Mouse (Mus musculus): ENCODE data around the gene Ccdc60. TPM values are rescaled to one million over a fixed set of nuclear protein-coding genes. Genes with fewer than 3 reads are reported as not detected.
A peak's percentile ranks its signal among the peaks of the same experiment; 100 is the strongest.
"Not testable (repeated sequence)": the region's sequence is repeated elsewhere in the genome, so short reads cannot be mapped to it uniquely, and the experiment has no call there.

Gene Ccdc60
- total RNA-seq, 2 experiments from 2014 or later, result not detected

DNA sequence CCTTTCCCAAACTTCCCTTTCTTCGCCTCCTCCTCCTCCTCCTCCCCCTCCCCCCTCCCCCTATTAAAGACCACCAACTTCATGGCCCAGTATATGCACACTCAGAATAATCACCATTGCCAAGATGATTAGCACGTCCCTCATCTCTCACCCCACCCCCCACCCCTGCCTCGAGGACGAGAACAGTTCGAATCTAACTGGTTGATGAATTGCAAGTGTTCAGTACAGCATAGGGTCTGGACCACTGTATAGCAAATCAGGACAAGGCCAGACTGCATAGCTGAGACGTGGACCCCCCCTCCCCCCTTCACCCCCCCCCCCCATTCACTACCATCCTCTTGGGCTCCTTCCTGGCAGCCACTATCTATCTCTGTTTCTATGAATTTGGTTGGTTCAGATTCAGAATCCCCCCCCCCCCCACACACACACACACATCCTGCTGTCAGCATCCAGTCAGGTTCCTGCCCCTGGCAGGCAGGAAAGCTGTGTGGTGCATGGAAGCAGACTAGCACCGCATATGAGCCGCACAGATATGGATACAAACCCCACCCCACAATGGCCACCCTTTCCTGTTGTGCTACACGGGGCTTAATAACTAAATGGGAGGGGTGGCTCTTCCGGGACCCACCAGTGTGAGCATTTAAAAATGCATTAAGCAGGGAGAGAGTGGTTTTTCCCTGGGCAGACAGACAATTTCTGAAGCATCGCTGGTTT is 79.2 kb downstream of the Ccdc60 start:
- no peak for TF ChIP-seq CTCF (IDR thresholded peaks at IDR 0.05)
- DNase-seq, result no peak
- H3K4me3 ChIP-seq, result no peak overlapping the region
- intact Hi-C loops (cut with DNase I), result no loop called here
- no peak overlapping the region for H3K27ac ChIP-seq

DNA sequence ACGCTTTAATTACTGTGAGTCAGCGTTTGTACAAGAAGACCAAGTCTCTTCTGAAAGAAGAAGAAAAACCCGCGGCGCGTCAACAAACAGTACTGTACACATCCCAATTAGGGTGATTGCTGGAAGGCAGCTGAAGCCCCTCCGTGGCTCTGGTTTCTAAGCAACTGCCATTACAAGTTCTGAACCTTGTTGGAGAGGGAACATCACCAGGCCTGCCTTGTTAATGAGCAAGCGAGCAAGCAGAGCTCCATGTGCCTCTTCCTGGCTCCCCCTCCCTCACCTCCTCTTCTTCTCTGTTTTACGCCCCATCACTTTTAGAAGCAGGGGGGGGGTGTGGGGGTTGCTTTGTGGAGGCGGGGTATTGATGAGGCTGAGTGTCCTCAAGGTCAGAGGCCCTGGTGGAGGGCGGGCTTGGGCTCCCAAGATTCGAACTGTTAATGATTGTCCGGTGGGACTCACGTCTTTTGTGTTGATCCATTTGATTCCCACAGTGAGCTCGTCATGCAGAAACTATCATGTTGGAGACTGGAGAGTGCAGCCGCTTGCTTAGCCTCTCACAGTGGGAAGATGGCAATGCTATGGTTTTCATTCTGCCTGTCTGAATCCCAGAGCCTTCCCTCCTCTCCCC is 79.9 kb downstream of the Ccdc60 start:
- TF ChIP-seq CTCF (IDR thresholded peaks at IDR 0.05), result no peak
- Histone ChIP-seq H3K27ac (no peak overlapping the region), H3K4me3 (no peak overlapping the region)
- intact Hi-C loops (cut with DNase I), result no loop called here
- DNase-seq, result no peak

DNA sequence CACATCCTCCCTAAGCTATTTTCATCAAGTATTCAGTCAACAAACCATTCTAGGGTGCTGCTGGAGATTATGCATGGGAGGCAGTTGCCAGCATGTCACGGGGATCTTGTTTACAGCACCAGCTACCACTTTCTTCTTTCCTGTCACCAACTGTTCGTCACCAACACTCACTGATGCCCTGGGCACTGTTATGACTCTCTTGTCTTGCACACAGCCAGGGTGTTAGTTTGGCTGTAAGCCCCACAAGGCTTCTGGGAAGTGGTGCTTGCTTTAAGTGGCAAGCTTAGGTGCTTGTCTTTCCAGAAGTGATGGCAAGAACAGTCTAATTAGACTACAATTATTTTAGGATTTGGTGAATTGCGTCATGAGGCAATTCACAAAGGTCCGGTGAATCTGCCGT is 86.1 kb downstream of the Ccdc60 start:
- no peak for TF ChIP-seq CTCF (IDR thresholded peaks at IDR 0.05)
- intact Hi-C loops (cut with DNase I), result no loop called here
- Histone ChIP-seq H3K4me3 (no peak overlapping the region), H3K27ac (no peak overlapping the region)
- no peak for DNase-seq

DNA sequence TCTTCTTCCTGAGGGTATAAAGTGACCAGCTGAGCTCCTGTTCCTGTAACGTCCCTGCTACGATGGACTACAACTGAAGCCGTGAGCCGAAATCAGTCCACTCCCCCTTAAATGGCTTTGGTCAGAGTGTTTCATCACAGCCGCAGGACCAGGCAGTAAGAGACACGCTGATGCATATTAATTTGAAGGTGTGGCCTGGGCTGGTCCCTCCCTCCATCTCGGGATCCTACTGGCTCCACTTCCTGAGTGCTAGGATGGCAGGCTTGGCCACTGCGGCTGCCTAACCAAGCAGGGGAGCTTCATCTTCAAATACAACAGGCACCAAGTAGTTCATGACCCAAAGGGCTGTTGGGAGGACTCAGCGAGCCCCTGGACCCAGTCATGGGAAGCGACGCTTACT is 94.3 kb downstream of the Ccdc60 start:
- intact Hi-C loops (cut with DNase I), result no loop called here
- Histone ChIP-seq H3K27ac (no peak overlapping the region), H3K4me3 (no peak overlapping the region)
- TF ChIP-seq CTCF (IDR thresholded peaks at IDR 0.05), result no peak
- no peak for DNase-seq

DNA sequence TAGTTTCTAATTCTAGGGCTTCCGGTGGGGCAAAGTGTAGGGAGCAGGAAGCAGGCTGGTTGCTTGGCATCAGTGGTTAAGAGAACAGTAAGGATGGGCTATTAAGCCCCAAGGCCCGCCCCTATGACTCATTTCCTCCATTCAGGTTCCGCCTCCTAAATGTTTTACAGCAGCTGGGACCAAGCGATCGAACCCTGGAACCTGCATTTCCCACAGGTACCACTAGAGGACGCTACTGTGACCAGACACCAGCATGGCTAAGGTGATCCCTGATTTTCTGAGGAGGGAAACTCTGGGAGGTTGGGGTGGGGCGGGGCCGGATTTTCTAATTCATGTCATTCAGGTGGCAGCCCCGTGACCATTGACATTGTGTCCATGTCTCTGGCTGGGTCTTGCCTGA is 96.1 kb downstream of the Ccdc60 start:
- intact Hi-C loops (cut with DNase I), result no loop called here
- DNase-seq, result no peak
- Histone ChIP-seq H3K4me3 (no peak overlapping the region), H3K27ac (no peak overlapping the region)
- no peak; the same call in 1 of the 2 replicates for TF ChIP-seq CTCF (IDR thresholded peaks at IDR 0.05)

DNA sequence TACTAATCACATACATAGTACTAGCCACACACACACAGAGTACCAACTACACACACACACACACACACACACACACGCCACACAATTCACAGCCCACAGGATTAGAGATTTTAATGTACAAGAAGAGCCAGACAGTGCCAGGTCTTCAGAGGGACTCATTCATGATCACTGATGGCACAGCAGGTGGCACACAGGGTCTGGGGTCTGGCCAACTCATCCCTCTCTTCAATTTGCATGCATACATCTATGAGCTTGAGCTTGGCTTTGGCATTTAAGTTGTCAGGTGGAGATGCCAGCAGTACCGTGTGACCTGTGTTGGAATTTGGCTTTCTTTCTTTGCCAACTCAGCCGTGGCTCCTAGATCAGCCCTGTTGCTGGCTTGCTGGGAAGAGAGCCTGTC is 97.2 kb downstream of the Ccdc60 start:
- TF ChIP-seq CTCF (IDR thresholded peaks at IDR 0.05), result no peak
- Histone ChIP-seq H3K27ac (no peak overlapping the region), H3K4me3 (no peak overlapping the region)
- intact Hi-C loops (cut with DNase I), result no loop called here
- no peak for DNase-seq

DNA sequence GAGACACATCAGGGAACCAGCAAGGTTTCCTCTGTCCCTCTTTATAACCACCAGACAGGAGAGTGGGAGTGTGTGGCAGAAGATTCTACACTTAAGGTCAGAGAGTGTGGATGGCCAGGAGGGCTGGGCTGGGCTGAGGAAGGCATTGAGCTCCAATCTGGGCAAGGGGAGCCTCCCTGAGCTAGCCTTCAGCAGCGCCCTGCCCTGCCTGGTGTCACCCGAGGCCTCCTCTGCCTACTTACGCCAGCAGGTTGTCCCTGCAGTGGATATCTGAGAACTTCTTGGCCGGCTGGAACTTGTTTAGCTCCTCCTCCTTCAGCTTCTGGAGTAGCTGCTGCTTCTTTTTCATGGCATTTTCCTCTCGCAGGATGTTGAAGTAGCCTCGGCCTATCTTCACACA is 99.0 kb downstream of the Ccdc60 start:
- peak; percentile 56 for DNase-seq
- intact Hi-C loops (cut with DNase I), result no loop called here
- TF ChIP-seq CTCF (IDR thresholded peaks at IDR 0.05), result no peak

DNA sequence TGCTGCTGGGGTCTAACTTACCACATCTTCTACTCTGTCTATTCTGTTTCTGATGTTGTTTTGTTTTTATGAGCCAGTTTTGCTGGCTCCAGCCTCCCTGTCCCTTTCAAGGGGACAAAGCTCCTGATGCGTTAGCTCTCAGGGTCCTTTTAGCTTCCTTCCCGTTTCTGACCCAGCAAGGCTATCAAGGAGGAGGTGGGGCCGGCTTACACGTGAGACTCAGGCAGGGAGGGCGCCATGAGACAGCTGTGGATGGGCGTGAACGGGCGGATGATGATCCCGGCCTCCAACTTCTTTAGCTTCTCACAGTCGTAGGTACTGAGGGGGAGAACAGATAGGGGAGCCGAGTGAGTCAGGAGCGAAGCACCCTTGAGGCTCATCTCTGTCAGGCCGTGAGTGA is 108.2 kb downstream of the Ccdc60 start:
- no peak for DNase-seq
- Histone ChIP-seq H3K4me3 (no peak overlapping the region), H3K27ac (no peak overlapping the region)
- intact Hi-C loops (cut with DNase I), result no loop called here
- no peak for TF ChIP-seq CTCF (IDR thresholded peaks at IDR 0.05)

More for the DNA sequence above, 99.0 kb downstream of the Ccdc60 start:
- peak overlapping the region; percentile 31; the same call in 1 of the 2 replicates for H3K27ac ChIP-seq
- H3K4me3 ChIP-seq, result no peak overlapping the region

DNA sequence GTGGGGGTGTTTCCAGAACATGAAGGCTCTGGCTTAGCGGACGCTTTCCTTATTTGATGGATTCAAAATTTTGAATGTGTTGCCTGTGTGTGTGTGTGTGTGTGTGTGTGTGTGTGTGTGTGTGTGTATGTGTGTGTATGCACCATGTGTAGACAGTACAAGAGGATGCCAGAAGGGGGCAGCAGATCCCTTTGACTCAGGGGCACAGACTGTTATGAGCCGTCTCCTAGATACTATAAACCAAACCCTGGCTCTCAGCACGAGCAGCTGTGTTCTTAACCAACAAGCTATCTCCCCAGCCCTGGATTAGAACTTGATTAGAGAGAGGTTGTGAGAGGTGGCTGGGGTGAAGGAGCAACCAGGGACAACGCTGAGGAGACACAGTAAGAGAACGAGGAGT is 117.1 kb downstream of the Ccdc60 start:
- no peak overlapping the region for H3K27ac ChIP-seq
- no peak overlapping the region for H3K4me3 ChIP-seq
- no peak for TF ChIP-seq CTCF (IDR thresholded peaks at IDR 0.05)
- intact Hi-C loops (cut with DNase I), result no loop called here
- DNase-seq, result no peak

DNA sequence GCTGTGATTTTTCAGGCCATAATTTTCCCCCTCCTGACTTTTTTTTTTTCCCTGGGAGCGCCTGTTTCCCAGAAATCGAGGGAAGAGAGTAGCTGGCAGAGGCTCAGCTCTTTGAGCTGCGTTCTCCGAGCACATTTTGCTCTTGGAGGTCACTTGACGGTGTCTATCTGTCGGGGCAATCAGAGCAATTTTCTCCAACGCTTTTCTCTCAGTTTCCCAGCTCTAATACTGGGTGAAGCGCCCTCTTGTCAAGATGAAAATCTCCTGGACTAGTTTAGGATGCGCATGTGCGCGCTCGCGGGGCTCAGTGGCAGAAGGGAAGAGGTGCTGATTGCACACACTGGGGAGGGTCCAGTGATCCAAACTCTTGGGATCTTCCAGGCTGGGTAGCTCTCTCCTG is 121.8 kb downstream of the Ccdc60 start:
- no peak overlapping the region for H3K27ac ChIP-seq
- no peak for TF ChIP-seq CTCF (IDR thresholded peaks at IDR 0.05)
- intact Hi-C loops (cut with DNase I), result no loop called here

DNA sequence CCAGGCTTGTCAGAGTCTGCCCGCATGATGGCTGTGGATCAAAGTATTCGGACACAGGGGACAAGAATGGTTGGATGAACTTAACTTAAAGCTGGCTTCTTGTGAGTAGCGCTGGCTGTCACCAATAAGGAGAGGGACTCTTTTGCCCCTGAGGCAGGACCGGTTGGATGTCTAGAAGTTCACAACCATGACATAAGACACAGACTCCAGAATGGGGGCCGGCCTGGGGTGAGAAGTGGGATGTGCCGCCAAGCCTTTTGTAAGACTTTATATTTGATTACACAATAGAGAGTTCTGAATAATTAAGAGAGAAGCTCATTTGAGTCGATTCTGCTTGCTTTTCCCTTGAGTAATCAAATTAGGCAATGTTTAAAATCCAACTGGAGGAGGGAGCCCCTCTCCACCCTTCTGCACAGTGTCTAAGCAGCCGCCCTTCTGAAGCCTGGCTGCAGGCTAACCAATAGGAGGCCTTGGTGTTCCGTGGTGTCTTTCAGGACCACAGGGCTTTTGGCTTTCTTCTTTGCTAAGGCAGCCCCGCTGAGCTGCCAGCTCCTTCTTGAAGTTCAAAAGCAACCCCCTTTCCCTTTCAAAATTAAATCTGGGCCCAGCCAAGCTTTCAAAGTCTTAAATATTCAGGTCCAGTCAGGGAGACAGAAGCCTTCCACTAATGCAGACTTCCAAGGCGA is 123.4 kb downstream of the Ccdc60 start:
- intact Hi-C loops (cut with DNase I), result no loop called here
- no peak for TF ChIP-seq CTCF (IDR thresholded peaks at IDR 0.05)
- H3K4me3 ChIP-seq, result no peak overlapping the region
- H3K27ac ChIP-seq, result no peak overlapping the region
- DNase-seq, result no peak

More for the DNA sequence above, 121.8 kb downstream of the Ccdc60 start:
- H3K4me3 ChIP-seq, result no peak overlapping the region
- DNase-seq, result no peak

DNA sequence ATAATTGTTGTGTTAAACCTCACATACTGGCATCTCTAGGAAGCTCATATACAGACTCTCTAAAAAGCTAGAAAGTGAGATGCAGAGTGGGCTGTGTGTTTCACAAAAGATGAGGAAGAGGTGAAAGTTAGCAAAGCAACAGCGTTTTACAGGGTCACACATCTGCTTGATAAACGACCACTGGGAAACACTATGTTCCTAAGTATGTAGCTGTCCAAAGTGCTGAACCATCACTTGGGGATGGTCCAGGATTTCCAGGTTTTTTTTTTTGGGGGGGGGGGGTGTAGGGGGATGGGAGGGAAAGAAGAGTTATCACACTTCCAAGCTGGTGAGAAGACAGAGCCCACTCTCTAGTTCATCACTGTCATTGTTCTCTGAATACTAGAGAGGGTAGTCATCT is 134.0 kb downstream of the Ccdc60 start:
- H3K4me3 ChIP-seq, result no peak overlapping the region
- TF ChIP-seq CTCF (IDR thresholded peaks at IDR 0.05), result no peak
- no peak for DNase-seq
- no peak overlapping the region for H3K27ac ChIP-seq
- intact Hi-C loops (cut with DNase I), result no loop called here

DNA sequence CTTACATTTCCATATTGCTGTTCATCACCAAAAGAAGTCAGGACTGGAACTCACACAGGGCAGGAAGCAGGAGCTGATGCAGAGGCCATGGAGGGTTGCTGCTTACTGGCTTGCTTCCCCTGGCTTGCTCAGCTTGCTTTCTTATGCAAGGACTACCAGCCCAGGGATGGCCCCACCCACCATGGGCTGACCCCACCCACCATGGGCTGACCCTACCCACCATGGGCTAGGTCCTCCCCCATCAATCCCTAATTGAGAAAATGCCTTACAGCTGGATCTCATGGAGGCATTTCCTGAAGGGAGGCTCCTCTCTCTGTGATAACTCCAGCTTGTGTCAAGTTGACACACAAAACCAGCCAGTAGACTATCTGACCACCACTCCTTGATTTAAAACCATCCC is 142.3 kb downstream of the Ccdc60 start:
- intact Hi-C loops (cut with DNase I), result not testable (repeated sequence)

More for the DNA sequence above, 142.3 kb downstream of the Ccdc60 start:
- H3K27ac ChIP-seq, DNase-seq, H3K4me3 ChIP-seq: not testable (repeated sequence)

Measured in gastrocnemius, adult 2 months (tissue).